Mouse (Mus musculus): ENCODE measurements at regions not wholly inside any gene's neighbourhood (a gene's known extent, or its start where the extent isn't known, plus 50 kb on each side); places are given as distances from the start of the nearest gene placed in this dataset.

DNA sequence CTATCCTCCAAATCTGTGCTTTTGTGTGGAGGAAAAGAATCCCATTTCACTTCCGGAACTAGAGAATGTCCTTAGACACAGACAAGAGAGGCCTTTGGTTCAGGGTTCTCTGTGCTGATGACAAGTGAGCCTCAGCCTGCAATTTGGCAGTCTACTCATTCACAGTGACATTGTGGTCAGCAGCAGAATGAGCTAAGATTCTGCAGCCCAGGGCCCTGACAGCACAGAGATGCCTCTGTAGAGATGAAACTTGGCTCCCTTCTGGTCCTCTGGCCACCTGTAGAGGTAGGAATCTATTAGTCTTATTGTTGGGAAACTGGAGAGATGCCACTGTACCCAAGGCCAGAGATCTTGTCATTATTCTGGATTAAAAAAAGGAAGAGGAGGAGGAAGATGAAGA, 73.8 kb upstream of the Peli2 start:
- TF ChIP-seq CTCF (IDR thresholded peaks at IDR 0.05; ENCODE audit: extremely low read depth, insufficient read depth, insufficient read length, insufficient replicate concordance) = no peak
- no peak for TF ChIP-seq POLR2A (IDR thresholded peaks at IDR 0.05; ENCODE audit: low read depth, low read length)

All from spleen, adult 2 months (tissue).